Mouse (Mus musculus) limb, embryonic 14.5 days (tissue): ENCODE measurements around the gene Larp1b. TPM values are rescaled to one million over a fixed set of nuclear protein-coding genes. Genes with fewer than 3 reads are reported as not detected.
A peak's percentile ranks its signal among the peaks of the same experiment; 100 is the strongest.

Experiments
- ATAC-seq: fragments of 200-750 bp; cut with Nextera tagmentation; 2 replicates; pipeline ENCODE4 v1.8.0; 2017; ENCODE audit warnings: low read depth, moderate number of reproducible peaks, moderate TSS enrichment; ENCODE audit not compliant: low FRiP score
- DNase-seq: peaks from one replicate; pipeline ENCODE4 v3.0.0-alpha.2; 2015; ENCODE audit warnings: low spot score
- H3K27ac ChIP-seq: fragments of 300-500 bp; sonication (generic); replicated peaks from 2 replicates; pipeline ENCODE4 v1.5.1; 2014; ENCODE audit warnings: low read depth, mild to moderate bottlenecking, low read length, moderate library complexity, mixed read lengths
- H3K27me3 ChIP-seq: fragments of 300-500 bp; sonication (generic); 2 replicates; pipeline ENCODE4 v1.6.1; 2014; ENCODE audit warnings: low read length, mixed read lengths; ENCODE audit not compliant: control insufficient read depth, insufficient read depth
- H3K36me3 ChIP-seq: fragments of 300-500 bp; sonication (generic); 2 replicates; pipeline ENCODE4 v1.6.1; 2014; ENCODE audit warnings: mild to moderate bottlenecking, low read length, moderate library complexity, mixed read lengths; ENCODE audit not compliant: control insufficient read depth, insufficient read depth
- H3K4me1 ChIP-seq: fragments of 300-500 bp; sonication (generic); 2 replicates; pipeline ENCODE4 v1.6.1; 2014; ENCODE audit warnings: antibody characterized with exemption, low read length, mixed read lengths; ENCODE audit not compliant: control insufficient read depth, insufficient read depth
- H3K4me2 ChIP-seq: fragments of 300-500 bp; sonication (generic); replicated peaks from 2 replicates; pipeline ENCODE4 v1.6.1; 2014; ENCODE audit warnings: low read depth, mild to moderate bottlenecking, low read length, moderate library complexity; ENCODE audit not compliant: severe bottlenecking
- H3K4me3 ChIP-seq: fragments of 300-500 bp; sonication (generic); replicated peaks from 2 replicates; pipeline ENCODE4 v1.5.1; 2014; ENCODE audit warnings: low read length
- H3K9ac ChIP-seq: fragments of 300-500 bp; sonication (generic); 2 replicates; pipeline ENCODE4 v1.6.1; 2014; ENCODE audit warnings: mild to moderate bottlenecking, low read depth, low read length, moderate library complexity; ENCODE audit not compliant: severe bottlenecking
- H3K9me3 ChIP-seq: fragments of 300-500 bp; sonication (generic); 2 replicates; pipeline ENCODE4 v1.6.1; 2016; ENCODE audit warnings: low read length; ENCODE audit not compliant: control insufficient read depth
- POLR2A ChIP-seq: fragments of 200-500 bp; IDR thresholded peaks from 2 replicates; pipeline ENCODE4 v1.8.0; 2012; ENCODE audit warnings: inconsistent platforms, mild to moderate bottlenecking, moderate library complexity, borderline replicate concordance; ENCODE audit not compliant: insufficient read depth, insufficient read length; ENCODE audit errors: extremely low read depth
- WGBS: fragments of 180-500 bp; shearing (Covaris S2); extraction: QIAGEN DNeasy Blood & Tissue Kit; methylation state at CpG from one replicate; pipeline ENCODE4 v1.1.7; 2014; 5-methylcytosine and 5-hydroxymethylcytosine counted together
- polyA plus RNA-seq, 2 experiments: library from polyadenylated mRNA; depleted of rRNA in 1 of 2; stranded (reverse) in 1 of 2; unstranded in 1 of 2; fragments of >200 nt; fragmentation: Nextera tagmentation in 1 of 2; extraction: Ambion mirVana in 1 of 2; gene quantifications; 2 replicates each; pipeline versions ENCODE4 v1.2.1 to v1.2.3; 2012 to 2014

Gene Larp1b
- polyA plus RNA-seq, 2 experiments, result 2.0 to 3.5 TPM

GRCm38 (mm10) chr3:41041241-41041640 is 91.6 kb downstream of the Larp1b start:
- no peak for TF ChIP-seq POLR2A
- H3K9me3 ChIP-seq, result no peaks in the 10 kb centered on the region
- no peaks in the 10 kb centered on the region for H3K36me3 ChIP-seq
- ATAC-seq (no peak), DNase-seq (no peak)
- no peak overlapping the region for H3K4me2 ChIP-seq
- H3K4me3 ChIP-seq, result no peak overlapping the region
- WGBS, result 71% methylated on average over 5 of the region's 5 CpGs
- H3K4me1 ChIP-seq, result no peaks in the 10 kb centered on the region
- H3K27me3 ChIP-seq, result no peaks in the 10 kb centered on the region
- no peak overlapping the region for H3K27ac ChIP-seq
- no peak overlapping the region for H3K9ac ChIP-seq

GRCm38 (mm10) chr3:41042195-41042938 is 92.7 kb downstream of the Larp1b start:
- Histone ChIP-seq H3K27me3 (no peaks in the 10 kb centered on the region), H3K9ac (no peak overlapping the region), H3K27ac (no peak overlapping the region), H3K4me1 (no peaks in the 10 kb centered on the region), H3K4me2 (no peak overlapping the region), H3K9me3 (no peaks in the 10 kb centered on the region), H3K4me3 (no peak overlapping the region), H3K36me3 (no peaks in the 10 kb centered on the region)
- peak; percentile 75 for DNase-seq
- WGBS, result 78% methylated on average over 4 of the region's 4 CpGs
- peak; percentile 65; the same call in 1 of the 2 replicates for ATAC-seq
- no peak for TF ChIP-seq POLR2A

GRCm38 (mm10) chr3:41043756-41044354 is 94.2 kb downstream of the Larp1b start:
- H3K4me1 ChIP-seq, result no peaks in the 10 kb centered on the region
- H3K4me3 ChIP-seq, result no peak overlapping the region
- no peaks in the 10 kb centered on the region for H3K9me3 ChIP-seq
- DNase-seq, result no peak
- no peaks in the 10 kb centered on the region for H3K27me3 ChIP-seq
- no peak overlapping the region for H3K27ac ChIP-seq
- no peak overlapping the region for H3K4me2 ChIP-seq
- TF ChIP-seq POLR2A, result no peak
- 69% methylated on average over 11 of the region's 11 CpGs for WGBS
- no peak for ATAC-seq
- no peaks in the 10 kb centered on the region for H3K36me3 ChIP-seq
- no peak overlapping the region for H3K9ac ChIP-seq

- WGBS, result 91% methylated on average over 6 of the region's 6 CpGs
- no peak overlapping the region for H3K27ac ChIP-seq
- H3K36me3 ChIP-seq, result no peaks in the 10 kb centered on the region
- no peak for TF ChIP-seq POLR2A
- DNase-seq (no peak), ATAC-seq (no peak)
- H3K4me2 ChIP-seq, result no peak overlapping the region
- no peak overlapping the region for H3K4me3 ChIP-seq
- no peaks in the 10 kb centered on the region for H3K27me3 ChIP-seq
- H3K9me3 ChIP-seq, result no peaks in the 10 kb centered on the region
- H3K4me1 ChIP-seq, result no peaks in the 10 kb centered on the region
- H3K9ac ChIP-seq, result no peak overlapping the region
These were observed 98.2 kb downstream of the Larp1b start for GRCm38 (mm10) chr3:41047838-41048237.

GRCm38 (mm10) chr3:41053334-41053733 is 103.7 kb downstream of the Larp1b start:
- DNase-seq (no peak), ATAC-seq (no peak)
- Histone ChIP-seq H3K27ac (no peak overlapping the region), H3K4me3 (no peak overlapping the region), H3K27me3 (no peaks in the 10 kb centered on the region), H3K4me2 (no peak overlapping the region), H3K4me1 (no peaks in the 10 kb centered on the region), H3K36me3 (no peaks in the 10 kb centered on the region), H3K9me3 (no peaks in the 10 kb centered on the region), H3K9ac (no peak overlapping the region)
- TF ChIP-seq POLR2A, result no peak
- WGBS, result 91% methylated on average over 3 of the region's 3 CpGs
